9 mouse cellular contexts compared by ENCODE assay signal in the genomic region with DNA sequence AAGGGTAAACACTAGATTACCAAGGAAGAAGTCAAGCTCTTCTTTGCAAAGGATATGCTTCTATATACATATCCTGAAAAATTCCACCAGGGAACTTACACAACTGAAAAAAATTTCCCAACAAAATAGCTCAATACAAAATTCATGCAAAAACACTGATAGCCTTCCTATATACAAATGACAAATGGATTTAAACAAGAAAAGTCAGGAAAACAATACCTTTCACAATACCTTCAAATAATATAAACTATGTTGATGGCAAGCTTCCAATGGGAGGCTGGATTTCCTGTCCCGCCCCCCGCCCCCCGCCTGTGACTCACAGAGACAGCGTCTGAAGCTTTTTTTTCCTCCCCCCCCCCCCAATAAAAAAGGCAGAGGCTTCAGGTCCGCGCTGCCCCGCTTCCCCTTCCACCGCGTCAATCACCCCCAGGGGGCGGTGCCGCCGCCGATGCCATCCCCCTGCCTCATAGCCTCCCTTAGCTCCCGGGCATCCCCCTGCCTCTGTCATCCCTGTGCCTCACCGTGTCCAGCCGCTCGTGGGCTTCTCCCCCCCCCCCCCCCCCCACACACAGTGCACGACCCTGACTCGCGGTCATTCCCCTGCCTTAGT. TPM values are rescaled to one million over a fixed set of nuclear protein-coding genes. Genes with fewer than 3 reads are reported as not detected.
A peak's percentile ranks its signal among the peaks of the same experiment; 100 is the strongest.
DNase-seq lines count a peak whose midpoint lies in the region; ATAC-seq and TF ChIP-seq lines count a peak whose summit lies in the region.
"Had no signal": no experiment of that assay in that cellular context is flagged by ENCODE, and none has a peak within 500 bp of the region (broad histone marks: within the 10 kb centered on the region; RNA-seq: fewer than 3 reads in every experiment).

No protein-coding gene starts in this region.

- peak; percentile 70 for DNase-seq in heart, embryonic 10.5 days (ENCODE audit: low spot score)
- no peak for DNase-seq in heart, postnatal 25 days (ENCODE audit: low spot score)
- DNase-seq in CD4-positive, CD25-positive, alpha-beta regulatory T cell, adult 2 months (ENCODE audit: low read depth, low spot score) = peak; percentile 68
- DNase-seq in stomach, postnatal 0 days (ENCODE audit: low spot score) = no peak
- DNase-seq in urinary bladder, adult 18-20 months (ENCODE audit: low spot score in 2 of 2) = no peak
- no peak for DNase-seq in frontal cortex, postnatal 36 days (ENCODE audit: low spot score in 2 of 2)

- TF ChIP-seq EP300 in stomach, postnatal 0 days (optimal IDR thresholded peaks at IDR 0.05) = no peak

- intact Hi-C loops in heart, postnatal 25 days (cut with DNase I) = no loop called here

- H3K4me3 ChIP-seq in heart, embryonic 10.5 days = peak overlapping the region; percentile 55
- H3K4me3 ChIP-seq in forebrain, embryonic 15.5 days = peak overlapping the region; percentile 34
- no peak overlapping the region for H3K4me3 ChIP-seq in liver, embryonic 16.5 days (ENCODE audit: low read depth, low read length)
- peak overlapping the region; percentile 26 for H3K4me3 ChIP-seq in stomach, postnatal 0 days (ENCODE audit: low read depth, low read length)

- H3K9me3 ChIP-seq in heart, embryonic 10.5 days = no peaks in the 10 kb centered on the region
- H3K9me3 ChIP-seq in forebrain, embryonic 15.5 days = no peaks in the 10 kb centered on the region
- H3K9me3 ChIP-seq in liver, embryonic 16.5 days (replicated peaks; ENCODE audit: control insufficient read depth, low read length) = no peaks in the 10 kb centered on the region
- H3K9me3 ChIP-seq in stomach, postnatal 0 days (ENCODE audit: control insufficient read depth, low read length) = no peaks in the 10 kb centered on the region

- WGBS in heart, embryonic 10.5 days = 6% methylated on average over 15 of the region's 20 CpGs
- WGBS in forebrain, embryonic 15.5 days = 2% methylated on average over 20 of the region's 20 CpGs
- 1% methylated on average over 16 of the region's 20 CpGs for WGBS in liver, embryonic 16.5 days (ENCODE audit: insufficient replicate concordance)
- WGBS in stomach, postnatal 0 days = 2% methylated on average over 14 of the region's 20 CpGs

- peaks cover 8% of the 10 kb centered on the region; the same call in 1 of the 2 replicates for H3K27me3 ChIP-seq in heart, embryonic 10.5 days (ENCODE audit: insufficient read depth, poor library complexity, severe bottlenecking)
- no peaks in the 10 kb centered on the region for H3K27me3 ChIP-seq in forebrain, embryonic 15.5 days
- H3K27me3 ChIP-seq in liver, embryonic 16.5 days (ENCODE audit: control insufficient read depth, insufficient read depth, low read depth, low read length) = peaks cover 3% of the 10 kb centered on the region; the same call in 1 of the 2 replicates
- H3K27me3 ChIP-seq in stomach, postnatal 0 days (ENCODE audit: control insufficient read depth, insufficient read depth, low read length) = no peaks in the 10 kb centered on the region

- ATAC-seq in forebrain, embryonic 15.5 days (replicated peaks) = no peak
- ATAC-seq in liver, embryonic 16.5 days (ENCODE audit: low read depth) = no peak
- ATAC-seq in stomach, postnatal 0 days (ENCODE audit: low FRiP score, low TSS enrichment) = no peak

- H3K9ac ChIP-seq in forebrain, embryonic 15.5 days (replicated peaks) = peak overlapping the region; percentile 15; the same call in 1 of the 2 replicates
- no peak overlapping the region for H3K9ac ChIP-seq in liver, embryonic 16.5 days (ENCODE audit: low read depth, low read length)
- H3K9ac ChIP-seq in stomach, postnatal 0 days (ENCODE audit: low read length) = 0 out of 2 replicates have a peak overlapping the region, but pooled peaks have one; percentile 27

- H3K36me3 ChIP-seq in heart, embryonic 10.5 days = no peaks in the 10 kb centered on the region
- no peaks in the 10 kb centered on the region for H3K36me3 ChIP-seq in forebrain, embryonic 15.5 days
- no peaks in the 10 kb centered on the region for H3K36me3 ChIP-seq in liver, embryonic 16.5 days (ENCODE audit: control insufficient read depth, insufficient read depth)
- no peaks in the 10 kb centered on the region for H3K36me3 ChIP-seq in stomach, postnatal 0 days (ENCODE audit: control insufficient read depth, insufficient read depth, low read length)

- peak overlapping the region; percentile 54 for H3K4me2 ChIP-seq in forebrain, embryonic 15.5 days (replicated peaks)
- H3K4me2 ChIP-seq in liver, embryonic 16.5 days (ENCODE audit: low read depth, low read length) = peak overlapping the region; percentile 46
- H3K4me2 ChIP-seq in stomach, postnatal 0 days (replicated peaks; ENCODE audit: low read depth) = peak overlapping the region; percentile 52

- H3K27ac ChIP-seq in heart, embryonic 10.5 days = no peak overlapping the region
- H3K27ac ChIP-seq in forebrain, embryonic 15.5 days (replicated peaks) = no peak overlapping the region
- H3K27ac ChIP-seq in liver, embryonic 16.5 days (ENCODE audit: low read length) = no peak overlapping the region
- no peak overlapping the region for H3K27ac ChIP-seq in stomach, postnatal 0 days (replicated peaks)

- no peak for TF ChIP-seq CTCF in stomach, postnatal 0 days (IDR thresholded peaks at IDR 0.05; ENCODE audit: low read depth)

- H3K4me1 ChIP-seq in heart, embryonic 10.5 days = peaks cover 21% of the 10 kb centered on the region
- peaks cover 6% of the 10 kb centered on the region; the same call in 1 of the 2 replicates for H3K4me1 ChIP-seq in forebrain, embryonic 15.5 days
- H3K4me1 ChIP-seq in liver, embryonic 16.5 days (ENCODE audit: control insufficient read depth, low read depth, low read length) = no peaks in the 10 kb centered on the region
- no peaks in the 10 kb centered on the region for H3K4me1 ChIP-seq in stomach, postnatal 0 days (replicated peaks; ENCODE audit: control insufficient read depth, insufficient read depth)

RNA-seq across cellular contexts. Expression of a gene that starts 9.8 kb away (rescaled TPM):
- not detected in 2 replicates for polyA plus RNA-seq in heart, embryonic 10.5 days (2016; fragmentation: Nextera tagmentation; extraction: Ambion mirVana)
- not detected for total RNA-seq in heart, postnatal 25 days (2021)
- polyA plus RNA-seq in forebrain, embryonic 15.5 days (2015; fragmentation: Nextera tagmentation; extraction: Ambion mirVana) = not detected in 2 replicates
- not detected in 2 replicates for polyA plus RNA-seq in liver, embryonic 16.5 days (2015; fragmentation: Nextera tagmentation; extraction: Ambion mirVana)
- polyA plus RNA-seq in stomach, postnatal 0 days (2015; fragmentation: Nextera tagmentation; extraction: Ambion mirVana) = not detected in 2 replicates
- total RNA-seq: CH12.LX had no signal

RNA-seq across cellular contexts. Expression of a gene that starts 33.0 kb away (rescaled TPM):
- 15.7 and 18.2 TPM in 2 replicates for polyA plus RNA-seq in heart, embryonic 10.5 days (2016; fragmentation: Nextera tagmentation; extraction: Ambion mirVana)
- 10 to 100 TPM; 26.9 to 28.9 TPM for total RNA-seq in heart, postnatal 25 days (2021)
- polyA plus RNA-seq in forebrain, embryonic 15.5 days (2015; fragmentation: Nextera tagmentation; extraction: Ambion mirVana) = 111 and 121 TPM in 2 replicates
- polyA plus RNA-seq in liver, embryonic 16.5 days (2015; fragmentation: Nextera tagmentation; extraction: Ambion mirVana) = 0.61 and 1.3 TPM in 2 replicates
- polyA plus RNA-seq in stomach, postnatal 0 days (2015; fragmentation: Nextera tagmentation; extraction: Ambion mirVana) = 10.9 and 13.4 TPM in 2 replicates

RNA-seq across cellular contexts. Expression of a gene that starts 57.0 kb away (rescaled TPM):
- polyA plus RNA-seq in heart, embryonic 10.5 days (2016; fragmentation: Nextera tagmentation; extraction: Ambion mirVana) = 20.4 and 28.9 TPM in 2 replicates
- total RNA-seq in heart, postnatal 25 days (2021) = 10 to 100 TPM; 49.7 to 51.6 TPM
- 3.4 and 3.9 TPM in 2 replicates for polyA plus RNA-seq in forebrain, embryonic 15.5 days (2015; fragmentation: Nextera tagmentation; extraction: Ambion mirVana)
- polyA plus RNA-seq in liver, embryonic 16.5 days (2015; fragmentation: Nextera tagmentation; extraction: Ambion mirVana) = 58.3 and 65.7 TPM in 2 replicates
- polyA plus RNA-seq in stomach, postnatal 0 days (2015; fragmentation: Nextera tagmentation; extraction: Ambion mirVana) = 109 and 120 TPM in 2 replicates

Comparison
In these comparisons a context has a peak if more than half of its experiments do, and no peak if none do; other contexts are left out.
1. DNase-seq: peak in heart, embryonic 10.5 days (single experiment) and CD4-positive, CD25-positive, alpha-beta regulatory T cell, adult 2 months (single experiment); none in heart, postnatal 25 days (single experiment), stomach, postnatal 0 days (single experiment), urinary bladder, adult 18-20 months (0 of 2) and frontal cortex, postnatal 36 days (0 of 2).
2. Peak in every context shown above with its lines, with median percentiles within 50 percentile points of each other: H3K4me2 ChIP-seq.